Mouse (Mus musculus): Measurements from ENCODE around the gene Tardbp. TPM values are rescaled to one million over a fixed set of nuclear protein-coding genes. Genes with fewer than 3 reads are reported as not detected.

Gene Tardbp
- total RNA-seq, 2 experiments from 2014 or later, result 199 to 208 TPM

GRCm38 (mm10) chr4:148563595-148563994 is 63.2 kb downstream of the Tardbp start:
- no peak for DNase-seq (ENCODE audit: low spot score in 2 of 2)

DNA sequence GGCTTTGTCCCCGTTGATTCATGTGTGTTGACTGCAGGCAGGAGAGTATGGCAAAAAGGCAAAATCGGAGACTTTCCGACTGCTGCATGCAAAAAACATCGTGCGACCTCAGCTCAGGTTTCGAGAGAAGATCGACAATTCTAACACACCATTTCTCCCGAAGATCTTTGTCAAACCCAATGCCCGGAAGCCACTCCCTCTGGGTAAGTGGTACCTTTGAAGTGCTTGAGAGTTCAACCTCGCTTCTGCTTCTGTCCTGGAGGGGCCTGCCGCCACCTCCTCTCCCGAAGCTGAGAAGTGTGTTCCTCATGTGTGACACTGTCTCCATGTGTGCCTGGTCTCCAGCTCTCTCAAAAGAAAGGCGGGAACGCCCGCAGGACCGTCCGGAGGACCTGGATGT is 64.1 kb downstream of the Tardbp start:
- no peak for DNase-seq (ENCODE audit: low spot score in 2 of 2)

Other genes with a start within 250 kb of the Tardbp start
- 1 to 10 TPM; 8.9 to 9.1 TPM for gene Ubiad1, start 182.2 kb downstream of the Tardbp start, total RNA-seq (2021)
- 10 to 100 TPM; 80.2 to 80.7 TPM for gene Mtor, start 178.4 kb downstream of the Tardbp start, total RNA-seq (2021)
- gene Angptl7, start 126.6 kb downstream of the Tardbp start, total RNA-seq (2021), result under 1 TPM; 0.29 to 0.30 TPM
- 10 to 100 TPM; 48.9 to 52.4 TPM for gene Exosc10, start 68.6 kb downstream of the Tardbp start, total RNA-seq (2021)
- 10 to 100 TPM; 69.0 to 73.3 TPM for gene Srm, start 35.5 kb downstream of the Tardbp start, total RNA-seq (2021)
- gene Masp2, start 24.5 kb downstream of the Tardbp start, total RNA-seq (2021), result 1 to 10 TPM; 1.0 to 1.8 TPM
- not detected for gene Gm572, start 16.3 kb upstream of the Tardbp start, total RNA-seq (2021)
- gene Casz1, start 177.4 kb upstream of the Tardbp start, total RNA-seq (2021), result 1 to 10 TPM in 1 of 2 experiments, under 1 TPM in 1; 0.88 to 1.1 TPM

Data from layer of hippocampus, postnatal 14 days (tissue).